Mouse (Mus musculus): ENCODE measurements around the gene Commd2. TPM values are rescaled to one million over a fixed set of nuclear protein-coding genes. Genes with fewer than 3 reads are reported as not detected.
A peak's percentile ranks its signal among the peaks of the same experiment; 100 is the strongest.

Commd2 gene
- polyA plus RNA-seq, 1 experiment = 25.9 TPM

GRCm38 (mm10) chr3:57643191-57643590 lies 8.3 kb downstream of the Commd2 start:
- no peak overlapping the region for H3K27ac ChIP-seq (ENCODE audit: insufficient read depth, low read length)
- no peaks in the 10 kb centered on the region for H3K4me1 ChIP-seq (ENCODE audit: control insufficient read depth, insufficient read depth, low read length)
- H3K4me3 ChIP-seq (replicated peaks; ENCODE audit: insufficient read depth, low read depth, low read length) = no peak overlapping the region
- H3K27me3 ChIP-seq (ENCODE audit: control insufficient read depth, insufficient read depth, low read length) = no peaks in the 10 kb centered on the region
- no peak for DNase-seq
- WGBS = 87% methylated on average over 6 of the region's 6 CpGs
- no peak for TF ChIP-seq POLR2A (IDR thresholded peaks at IDR 0.05; ENCODE audit: borderline replicate concordance, insufficient read depth, low read length)
- no peak for TF ChIP-seq CTCF (IDR thresholded peaks at IDR 0.05; ENCODE audit: borderline replicate concordance, insufficient read depth, low read depth, low read length)

- TF ChIP-seq POLR2A (IDR thresholded peaks at IDR 0.05; ENCODE audit: borderline replicate concordance, insufficient read depth, low read length) (no peak), CTCF (IDR thresholded peaks at IDR 0.05; ENCODE audit: borderline replicate concordance, insufficient read depth, low read depth, low read length) (no peak)
- 79% methylated on average over 6 of the region's 6 CpGs for WGBS
- no peaks in the 10 kb centered on the region for H3K27me3 ChIP-seq (ENCODE audit: control insufficient read depth, insufficient read depth, low read length)
- DNase-seq = no peak
- no peak overlapping the region for H3K4me3 ChIP-seq (replicated peaks; ENCODE audit: insufficient read depth, low read depth, low read length)
- no peak overlapping the region for H3K27ac ChIP-seq (ENCODE audit: insufficient read depth, low read length)
- no peaks in the 10 kb centered on the region for H3K4me1 ChIP-seq (ENCODE audit: control insufficient read depth, insufficient read depth, low read length)
These were observed 13.9 kb downstream of the Commd2 start for GRCm38 (mm10) chr3:57637596-57637995.

- Histone ChIP-seq H3K27ac (ENCODE audit: insufficient read depth, low read length) (no peak overlapping the region), H3K4me1 (ENCODE audit: control insufficient read depth, insufficient read depth, low read length) (no peaks in the 10 kb centered on the region), H3K27me3 (ENCODE audit: control insufficient read depth, insufficient read depth, low read length) (no peaks in the 10 kb centered on the region), H3K4me3 (replicated peaks; ENCODE audit: insufficient read depth, low read depth, low read length) (no peak overlapping the region)
- TF ChIP-seq POLR2A (IDR thresholded peaks at IDR 0.05; ENCODE audit: borderline replicate concordance, insufficient read depth, low read length) (no peak), CTCF (IDR thresholded peaks at IDR 0.05; ENCODE audit: borderline replicate concordance, insufficient read depth, low read depth, low read length) (no peak)
- no peak for DNase-seq
- WGBS = 79% methylated on average over 3 of the region's 3 CpGs
These were observed 16.6 kb downstream of the Commd2 start for GRCm38 (mm10) chr3:57634763-57635487.

GRCm38 (mm10) chr3:57626954-57627513 lies 24.5 kb downstream of the Commd2 start:
- WGBS = 88% methylated on average over 11 of the region's 11 CpGs
- Histone ChIP-seq H3K27me3 (ENCODE audit: control insufficient read depth, insufficient read depth, low read length) (no peaks in the 10 kb centered on the region), H3K4me1 (ENCODE audit: control insufficient read depth, insufficient read depth, low read length) (no peaks in the 10 kb centered on the region), H3K27ac (ENCODE audit: insufficient read depth, low read length) (no peak overlapping the region), H3K4me3 (replicated peaks; ENCODE audit: insufficient read depth, low read depth, low read length) (no peak overlapping the region)
- TF ChIP-seq CTCF (IDR thresholded peaks at IDR 0.05; ENCODE audit: borderline replicate concordance, insufficient read depth, low read depth, low read length) (no peak), POLR2A (IDR thresholded peaks at IDR 0.05; ENCODE audit: borderline replicate concordance, insufficient read depth, low read length) (no peak)
- no peak for DNase-seq

- H3K27me3 ChIP-seq (ENCODE audit: control insufficient read depth, insufficient read depth, low read length) = no peaks in the 10 kb centered on the region
- H3K27ac ChIP-seq (ENCODE audit: insufficient read depth, low read length) = no peak overlapping the region
- peak; percentile 34; the same call in 1 of the 2 replicates for TF ChIP-seq CTCF (IDR thresholded peaks at IDR 0.05; ENCODE audit: borderline replicate concordance, insufficient read depth, low read depth, low read length)
- TF ChIP-seq POLR2A (IDR thresholded peaks at IDR 0.05; ENCODE audit: borderline replicate concordance, insufficient read depth, low read length) = no peak
- H3K4me1 ChIP-seq (ENCODE audit: control insufficient read depth, insufficient read depth, low read length) = no peaks in the 10 kb centered on the region
- 7% methylated on average over 21 of the region's 21 CpGs for WGBS
- DNase-seq = peak; percentile 40 to 48
- peak overlapping the region; percentile 38 for H3K4me3 ChIP-seq (replicated peaks; ENCODE audit: insufficient read depth, low read depth, low read length)
These were observed 26.1 kb downstream of the Commd2 start for GRCm38 (mm10) chr3:57625275-57625997.

- WGBS = 72% methylated on average over 4 of the region's 4 CpGs
- H3K27ac ChIP-seq (ENCODE audit: insufficient read depth, low read length) = no peak overlapping the region
- DNase-seq = no peak
- no peaks in the 10 kb centered on the region for H3K4me1 ChIP-seq (ENCODE audit: control insufficient read depth, insufficient read depth, low read length)
- no peaks in the 10 kb centered on the region for H3K27me3 ChIP-seq (ENCODE audit: control insufficient read depth, insufficient read depth, low read length)
- TF ChIP-seq CTCF (IDR thresholded peaks at IDR 0.05; ENCODE audit: borderline replicate concordance, insufficient read depth, low read depth, low read length) = no peak
- TF ChIP-seq POLR2A (IDR thresholded peaks at IDR 0.05; ENCODE audit: borderline replicate concordance, insufficient read depth, low read length) = no peak
- no peak overlapping the region for H3K4me3 ChIP-seq (replicated peaks; ENCODE audit: insufficient read depth, low read depth, low read length)
These were observed 31.8 kb downstream of the Commd2 start for GRCm38 (mm10) chr3:57619718-57620117.

- H3K27me3 ChIP-seq (ENCODE audit: control insufficient read depth, insufficient read depth, low read length) = no peaks in the 10 kb centered on the region
- 85% methylated on average over 4 of the region's 4 CpGs for WGBS
- no peak for TF ChIP-seq POLR2A (IDR thresholded peaks at IDR 0.05; ENCODE audit: borderline replicate concordance, insufficient read depth, low read length)
- no peak for TF ChIP-seq CTCF (IDR thresholded peaks at IDR 0.05; ENCODE audit: borderline replicate concordance, insufficient read depth, low read depth, low read length)
- H3K27ac ChIP-seq (ENCODE audit: insufficient read depth, low read length) = no peak overlapping the region
- DNase-seq = no peak
- no peaks in the 10 kb centered on the region for H3K4me1 ChIP-seq (ENCODE audit: control insufficient read depth, insufficient read depth, low read length)
- H3K4me3 ChIP-seq (replicated peaks; ENCODE audit: insufficient read depth, low read depth, low read length) = no peak overlapping the region
These were observed 35.9 kb downstream of the Commd2 start for GRCm38 (mm10) chr3:57615652-57616051.
